Mouse (Mus musculus) neural tube, embryonic 15.5 days (tissue): Measurements from ENCODE around the gene Kctd19. TPM values are rescaled to one million over a fixed set of nuclear protein-coding genes. Genes with fewer than 3 reads are reported as not detected.

ENCODE experiments used
- ATAC-seq: fragments of 200-750 bp; cut with Nextera tagmentation; 2 replicates; pipeline ENCODE4 v1.8.0; 2017; ENCODE audit warnings: mild to moderate bottlenecking, moderate TSS enrichment, moderate library complexity; ENCODE audit not compliant: low FRiP score
- H3K27ac ChIP-seq: fragments of 300-500 bp; sonication (generic); replicated peaks from 2 replicates; pipeline ENCODE4 v1.5.1; 2015; ENCODE audit warnings: mild to moderate bottlenecking, inconsistent platforms
- H3K27me3 ChIP-seq: fragments of 300-500 bp; sonication (generic); replicated peaks from 2 replicates; pipeline ENCODE4 v1.6.1; 2015; ENCODE audit warnings: inconsistent platforms
- H3K36me3 ChIP-seq: fragments of 300-500 bp; sonication (generic); 2 replicates; pipeline ENCODE4 v1.6.1; 2015; ENCODE audit warnings: inconsistent platforms
- H3K4me1 ChIP-seq: fragments of 300-500 bp; sonication (generic); 2 replicates; pipeline ENCODE4 v1.6.1; 2015; ENCODE audit warnings: inconsistent platforms
- H3K4me2 ChIP-seq: fragments of 300-500 bp; sonication (generic); 2 replicates; pipeline ENCODE4 v1.6.1; 2015; ENCODE audit warnings: inconsistent platforms, mild to moderate bottlenecking, moderate library complexity
- H3K4me3 ChIP-seq: fragments of 300-500 bp; sonication (generic); replicated peaks from 2 replicates; pipeline ENCODE4 v1.5.1; 2015; ENCODE audit warnings: mild to moderate bottlenecking, inconsistent platforms
- H3K9ac ChIP-seq: fragments of 300-500 bp; sonication (generic); replicated peaks from 2 replicates; pipeline ENCODE4 v1.6.1; 2015; ENCODE audit warnings: mild to moderate bottlenecking, inconsistent platforms
- H3K9me3 ChIP-seq: fragments of 300-500 bp; sonication (generic); replicated peaks from 2 replicates; pipeline ENCODE4 v1.6.1; 2016; ENCODE audit warnings: inconsistent platforms
- WGBS: fragments of 180-500 bp; shearing (Covaris S2); methylation state at CpG from one replicate; pipeline ENCODE4 v1.1.7; 2015; ENCODE audit warnings: mixed read lengths; 5-methylcytosine and 5-hydroxymethylcytosine counted together
- polyA plus RNA-seq: library from polyadenylated mRNA; unstranded; fragments of >200 nt; fragmentation: Nextera tagmentation; extraction: Ambion mirVana; gene quantifications from 2 replicates; pipeline ENCODE4 v1.2.1, GENCODE M21; 2015

Kctd19 gene
- polyA plus RNA-seq, 1 experiment from 2014 or later, result not detected

GRCm38 (mm10) chr8:105355179-105356024 lies 57.9 kb downstream of the Kctd19 start:
- peaks cover 23% of the 10 kb centered on the region for H3K36me3 ChIP-seq
- no peak overlapping the region for H3K27ac ChIP-seq
- 71% methylated on average over 26 of the region's 26 CpGs for WGBS
- no peaks in the 10 kb centered on the region for H3K27me3 ChIP-seq
- peaks cover 10% of the 10 kb centered on the region for H3K4me1 ChIP-seq
- H3K4me3 ChIP-seq, result no peak overlapping the region
- H3K9ac ChIP-seq, result no peak overlapping the region
- H3K9me3 ChIP-seq, result no peaks in the 10 kb centered on the region
- no peak for ATAC-seq
- H3K4me2 ChIP-seq, result no peak overlapping the region

GRCm38 (mm10) chr8:105354549-105354948 lies 58.8 kb downstream of the Kctd19 start:
- Histone ChIP-seq H3K27ac (no peak overlapping the region), H3K9ac (no peak overlapping the region), H3K4me3 (no peak overlapping the region), H3K4me1 (peaks cover 18% of the 10 kb centered on the region), H3K4me2 (no peak overlapping the region), H3K36me3 (peaks cover 23% of the 10 kb centered on the region), H3K27me3 (no peaks in the 10 kb centered on the region), H3K9me3 (no peaks in the 10 kb centered on the region)
- WGBS, result 86% methylated on average over 4 of the region's 4 CpGs
- no peak for ATAC-seq

- no peak for ATAC-seq
- 78% methylated on average over 8 of the region's 8 CpGs for WGBS
- Histone ChIP-seq H3K27ac (no peak overlapping the region), H3K4me3 (no peak overlapping the region), H3K4me2 (no peak overlapping the region), H3K27me3 (no peaks in the 10 kb centered on the region), H3K36me3 (peaks cover 23% of the 10 kb centered on the region), H3K9ac (no peak overlapping the region), H3K9me3 (no peaks in the 10 kb centered on the region), H3K4me1 (peaks cover 21% of the 10 kb centered on the region)
Measured at GRCm38 (mm10) chr8:105353583-105354135, 59.6 kb downstream of the Kctd19 start.

DNA sequence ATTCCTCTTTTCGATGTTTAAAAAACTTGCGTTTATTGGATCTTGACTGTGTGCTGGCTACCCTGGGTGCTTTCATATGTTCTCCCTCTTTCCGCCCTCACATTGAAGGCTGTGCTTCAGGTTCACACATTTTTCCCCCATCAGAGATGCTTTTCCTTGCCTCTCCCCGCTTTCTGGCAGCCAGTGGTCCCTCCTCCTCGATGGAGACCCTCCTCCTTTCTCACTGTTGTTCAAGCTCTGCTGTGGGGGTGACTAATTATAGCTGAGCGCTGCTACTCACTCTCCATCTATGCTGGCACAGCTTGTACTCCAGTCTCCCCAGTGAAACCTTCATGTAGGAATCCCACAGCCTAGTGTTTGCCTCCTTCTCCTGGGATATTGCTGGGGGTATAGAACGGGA lies 63.1 kb downstream of the Kctd19 start:
- H3K27me3 ChIP-seq, result peaks cover 13% of the 10 kb centered on the region
- peak overlapping the region; percentile 79 for H3K4me3 ChIP-seq
- H3K9ac ChIP-seq, result peak overlapping the region; percentile 82; the same call in 1 of the 2 replicates
- H3K36me3 ChIP-seq, result peaks cover 3% of the 10 kb centered on the region; the same call in 1 of the 2 replicates
- ATAC-seq, result no peak
- H3K27ac ChIP-seq, result peak overlapping the region; percentile 81
- peaks cover 49% of the 10 kb centered on the region for H3K4me1 ChIP-seq
- 40% methylated on average over 7 of the region's 7 CpGs for WGBS
- H3K9me3 ChIP-seq, result no peaks in the 10 kb centered on the region
- peak overlapping the region; percentile 98 for H3K4me2 ChIP-seq

- 1% methylated on average over 47 of the region's 48 CpGs for WGBS
- Histone ChIP-seq H3K4me2 (peak overlapping the region; percentile 98), H3K9ac (peak overlapping the region; percentile 82)
Measured at GRCm38 (mm10) chr8:105349096-105349771, 64.1 kb downstream of the Kctd19 start.

GRCm38 (mm10) chr8:105348450-105349095 lies 64.7 kb downstream of the Kctd19 start, which contains the start of gene Slc9a5:
Gene Slc9a5 (plus strand): TSS chr8:105348843.
- Histone ChIP-seq H3K36me3 (no peaks in the 10 kb centered on the region), H3K9me3 (no peaks in the 10 kb centered on the region), H3K4me3 (peak within 1 kb of the TSS; percentile 79), H3K27me3 (peaks cover 13% of the 10 kb centered on the region), H3K4me1 (peaks cover 49% of the 10 kb centered on the region), H3K4me2 (peak within 1 kb of the TSS; percentile 98), H3K27ac (peak within 1 kb of the TSS; percentile 81), H3K9ac (peak within 1 kb of the TSS; percentile 82)
- under 1% methylated on average over 34 of the region's 34 CpGs for WGBS
- ATAC-seq, result peak; percentile 51

More at GRCm38 (mm10) chr8:105349096-105349771, 64.1 kb downstream of the Kctd19 start:
- Histone ChIP-seq H3K36me3 (no peaks in the 10 kb centered on the region), H3K9me3 (no peaks in the 10 kb centered on the region), H3K4me1 (peaks cover 49% of the 10 kb centered on the region), H3K27ac (peak overlapping the region; percentile 81), H3K4me3 (peak overlapping the region; percentile 79), H3K27me3 (peaks cover 13% of the 10 kb centered on the region)
- ATAC-seq, result peak; percentile 33

GRCm38 (mm10) chr8:105347428-105348221 lies 65.7 kb downstream of the Kctd19 start, which contains the start of gene Fhod1:
Gene Fhod1 (minus strand): TSS chr8:105347953.
- under 1% methylated on average over 53 of the region's 53 CpGs for WGBS

DNA sequence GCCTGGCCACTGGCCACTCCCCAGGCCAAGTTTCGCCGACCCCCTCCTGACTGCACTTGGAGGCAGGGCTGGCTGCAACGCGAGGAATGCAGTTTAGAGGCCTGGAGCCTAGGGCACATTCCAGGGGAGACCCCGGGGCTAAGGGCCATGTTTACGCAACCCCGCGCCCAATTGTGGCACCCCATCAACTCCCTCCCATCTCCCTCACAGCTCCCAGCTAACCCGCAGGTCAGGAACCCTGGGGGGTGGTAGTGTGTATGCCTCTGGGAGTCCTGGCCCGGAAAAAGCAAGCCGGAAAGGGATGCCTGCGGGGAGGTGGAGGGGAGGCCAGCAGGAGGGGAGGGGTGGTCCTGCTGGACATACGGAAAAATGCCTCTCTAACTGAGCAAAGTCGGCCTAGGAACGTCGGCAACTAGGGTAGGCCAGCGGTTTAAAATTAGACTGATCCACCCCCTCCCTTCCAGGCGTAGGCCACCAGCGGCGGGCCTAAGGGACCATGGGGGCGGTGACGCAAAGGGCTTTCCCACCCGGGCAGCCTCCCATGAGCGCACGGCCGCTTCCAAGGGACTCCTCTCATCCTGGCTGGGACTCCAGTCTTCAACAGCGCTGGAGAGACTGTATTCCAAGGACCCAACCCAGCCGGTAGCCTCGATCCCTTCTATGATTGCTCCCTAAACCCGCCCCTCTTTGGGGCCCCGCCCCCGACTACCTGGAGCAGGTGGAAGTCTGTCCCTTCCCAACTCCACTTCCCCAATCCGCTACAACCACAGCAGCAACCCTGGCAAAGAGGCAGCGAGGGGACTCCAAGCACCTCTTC lies 66.5 kb downstream of the Kctd19 start:
- Histone ChIP-seq H3K27ac (peak overlapping the region; percentile 43; the same call in 1 of the 2 replicates), H3K4me3 (peak overlapping the region; percentile 79), H3K9ac (peak overlapping the region; percentile 49), H3K36me3 (no peaks in the 10 kb centered on the region), H3K4me1 (peaks cover 49% of the 10 kb centered on the region), H3K4me2 (peak overlapping the region; percentile 98), H3K9me3 (no peaks in the 10 kb centered on the region), H3K27me3 (peaks cover 13% of the 10 kb centered on the region)
- peak; percentile 4; the same call in 1 of the 2 replicates for ATAC-seq
- 3% methylated on average over 34 of the region's 34 CpGs for WGBS

More at GRCm38 (mm10) chr8:105347428-105348221, 65.7 kb downstream of the Kctd19 start, which contains the start of gene Fhod1:
- no peaks in the 10 kb centered on the region for H3K36me3 ChIP-seq
- peak within 1 kb of the TSS; percentile 81 for H3K27ac ChIP-seq
- peak within 1 kb of the TSS; percentile 98 for H3K4me2 ChIP-seq
- no peaks in the 10 kb centered on the region for H3K9me3 ChIP-seq
- H3K27me3 ChIP-seq, result peaks cover 13% of the 10 kb centered on the region
- peak; percentile 87 for ATAC-seq
- peak within 1 kb of the TSS; percentile 79 for H3K4me3 ChIP-seq
- H3K9ac ChIP-seq, result peak within 1 kb of the TSS; percentile 82
- H3K4me1 ChIP-seq, result peaks cover 49% of the 10 kb centered on the region

DNA sequence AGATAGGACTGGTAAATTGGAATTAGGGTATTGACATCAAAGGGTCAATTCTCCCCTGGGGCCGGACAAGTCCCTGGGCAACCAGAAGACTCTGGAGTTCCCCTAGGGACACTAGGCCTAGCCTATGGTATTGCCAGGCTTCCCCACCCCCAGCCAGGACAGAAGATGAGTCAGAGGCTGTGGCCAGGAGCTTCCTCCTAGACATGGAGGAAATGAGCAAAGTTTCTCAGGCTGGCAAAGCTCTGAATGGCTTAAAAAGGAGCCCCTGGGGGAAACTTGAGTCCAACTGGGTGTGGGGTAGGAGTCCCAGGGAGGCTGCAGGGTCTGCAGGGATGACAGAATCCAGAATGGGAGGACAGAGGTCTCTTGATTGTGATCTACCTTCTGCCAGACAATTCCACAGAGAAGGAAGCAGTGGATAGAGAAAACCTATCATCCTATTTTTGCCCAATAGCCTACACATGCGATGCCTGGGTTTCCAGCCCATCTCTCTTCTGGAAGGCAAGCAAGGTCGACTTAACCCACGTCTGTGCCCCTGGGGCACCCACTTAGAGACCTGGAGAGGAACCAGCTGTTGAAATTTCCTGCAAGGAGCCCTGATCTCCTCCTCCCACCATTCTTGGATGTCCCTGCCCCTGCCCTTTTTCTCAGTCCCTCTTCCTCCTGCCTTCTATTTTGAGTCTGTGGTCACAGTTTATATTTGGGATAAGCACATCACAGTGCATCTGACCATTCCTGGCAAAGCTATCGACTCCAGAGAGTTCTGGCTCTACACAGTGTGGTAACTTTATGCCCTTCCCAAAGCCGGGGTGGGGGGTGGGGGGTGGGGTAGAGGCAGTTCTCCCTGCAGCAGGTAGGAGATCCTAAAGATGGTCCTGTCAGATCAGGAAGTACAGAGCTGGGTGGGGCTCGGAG lies 68.0 kb downstream of the Kctd19 start:
- Histone ChIP-seq H3K4me3 (no peak overlapping the region), H3K4me1 (peaks cover 38% of the 10 kb centered on the region), H3K9ac (no peak overlapping the region), H3K36me3 (no peaks in the 10 kb centered on the region), H3K9me3 (no peaks in the 10 kb centered on the region), H3K27me3 (peaks cover 13% of the 10 kb centered on the region), H3K4me2 (no peak overlapping the region), H3K27ac (no peak overlapping the region)
- no peak for ATAC-seq
- 72% methylated on average over 7 of the region's 7 CpGs for WGBS
